Mouse (Mus musculus): ENCODE data around the gene Cd151. TPM values are rescaled to one million over a fixed set of nuclear protein-coding genes. Genes with fewer than 3 reads are reported as not detected.

Gene Cd151
- polyA plus RNA-seq, 1 experiment, result 58.4 TPM

GRCm38 (mm10) chr7:141485186-141485585 is 18.0 kb downstream of the Cd151 start:
- TF ChIP-seq CTCF (IDR thresholded peaks at IDR 0.05; ENCODE audit: borderline replicate concordance, insufficient read depth, low read length), result no peak
- no peak for TF ChIP-seq POLR2A (IDR thresholded peaks at IDR 0.05; ENCODE audit: low read depth, low read length)

GRCm38 (mm10) chr7:141485606-141486005 is 18.4 kb downstream of the Cd151 start:
- H3K4me1 ChIP-seq (ENCODE audit: control insufficient read depth, insufficient read depth, low read length), result 0 out of 2 replicates have a peak, but pooled peaks cover 7% of the 10 kb centered on the region
- no peak for TF ChIP-seq CTCF (IDR thresholded peaks at IDR 0.05; ENCODE audit: borderline replicate concordance, insufficient read depth, low read length)
- no peak for TF ChIP-seq POLR2A (IDR thresholded peaks at IDR 0.05; ENCODE audit: low read depth, low read length)
- H3K27ac ChIP-seq (ENCODE audit: insufficient read depth, low read length), result no peak overlapping the region
- no peak overlapping the region for H3K4me3 ChIP-seq (ENCODE audit: insufficient read depth, low read length)

More at GRCm38 (mm10) chr7:141485186-141485585, 18.0 kb downstream of the Cd151 start:
- Histone ChIP-seq H3K27ac (ENCODE audit: insufficient read depth, low read length) (no peak overlapping the region), H3K4me1 (ENCODE audit: control insufficient read depth, insufficient read depth, low read length) (0 out of 2 replicates have a peak, but pooled peaks cover 7% of the 10 kb centered on the region), H3K4me3 (ENCODE audit: insufficient read depth, low read length) (no peak overlapping the region)

GRCm38 (mm10) chr7:141486239-141486638 is 19.0 kb downstream of the Cd151 start:
- Histone ChIP-seq H3K4me3 (ENCODE audit: insufficient read depth, low read length) (no peak overlapping the region), H3K27ac (ENCODE audit: insufficient read depth, low read length) (no peak overlapping the region), H3K4me1 (ENCODE audit: control insufficient read depth, insufficient read depth, low read length) (0 out of 2 replicates have a peak, but pooled peaks cover 7% of the 10 kb centered on the region)
- TF ChIP-seq CTCF (IDR thresholded peaks at IDR 0.05; ENCODE audit: borderline replicate concordance, insufficient read depth, low read length) (no peak), POLR2A (IDR thresholded peaks at IDR 0.05; ENCODE audit: low read depth, low read length) (no peak)

GRCm38 (mm10) chr7:141487141-141487540 is 19.9 kb downstream of the Cd151 start:
- TF ChIP-seq POLR2A (IDR thresholded peaks at IDR 0.05; ENCODE audit: low read depth, low read length) (no peak), CTCF (IDR thresholded peaks at IDR 0.05; ENCODE audit: borderline replicate concordance, insufficient read depth, low read length) (no peak)
- Histone ChIP-seq H3K27ac (ENCODE audit: insufficient read depth, low read length) (no peak overlapping the region), H3K4me3 (ENCODE audit: insufficient read depth, low read length) (no peak overlapping the region), H3K4me1 (ENCODE audit: control insufficient read depth, insufficient read depth, low read length) (0 out of 2 replicates have a peak, but pooled peaks cover 7% of the 10 kb centered on the region)

- Histone ChIP-seq H3K4me3 (ENCODE audit: insufficient read depth, low read length) (no peak overlapping the region), H3K27ac (ENCODE audit: insufficient read depth, low read length) (no peak overlapping the region), H3K4me1 (ENCODE audit: control insufficient read depth, insufficient read depth, low read length) (0 out of 2 replicates have a peak, but pooled peaks cover 4% of the 10 kb centered on the region)
- no peak for TF ChIP-seq POLR2A (IDR thresholded peaks at IDR 0.05; ENCODE audit: low read depth, low read length)
- no peak for TF ChIP-seq CTCF (IDR thresholded peaks at IDR 0.05; ENCODE audit: borderline replicate concordance, insufficient read depth, low read length)
Observed at GRCm38 (mm10) chr7:141491151-141491550, 24.0 kb downstream of the Cd151 start.

GRCm38 (mm10) chr7:141492738-141493137 is 25.5 kb downstream of the Cd151 start:
- no peaks in the 10 kb centered on the region for H3K4me1 ChIP-seq (ENCODE audit: control insufficient read depth, insufficient read depth, low read length)
- no peak overlapping the region for H3K4me3 ChIP-seq (ENCODE audit: insufficient read depth, low read length)
- no peak overlapping the region for H3K27ac ChIP-seq (ENCODE audit: insufficient read depth, low read length)
- TF ChIP-seq POLR2A (IDR thresholded peaks at IDR 0.05; ENCODE audit: low read depth, low read length) (no peak), CTCF (IDR thresholded peaks at IDR 0.05; ENCODE audit: borderline replicate concordance, insufficient read depth, low read length) (no peak)

- Histone ChIP-seq H3K27ac (ENCODE audit: insufficient read depth, low read length) (no peak overlapping the region), H3K4me3 (ENCODE audit: insufficient read depth, low read length) (no peak overlapping the region), H3K4me1 (ENCODE audit: control insufficient read depth, insufficient read depth, low read length) (no peaks in the 10 kb centered on the region)
- TF ChIP-seq CTCF (IDR thresholded peaks at IDR 0.05; ENCODE audit: borderline replicate concordance, insufficient read depth, low read length) (no peak), POLR2A (IDR thresholded peaks at IDR 0.05; ENCODE audit: low read depth, low read length) (no peak)
Observed at GRCm38 (mm10) chr7:141493729-141494128, 26.5 kb downstream of the Cd151 start.

- H3K4me3 ChIP-seq (ENCODE audit: insufficient read depth, low read length), result no peak overlapping the region
- no peaks in the 10 kb centered on the region for H3K4me1 ChIP-seq (ENCODE audit: control insufficient read depth, insufficient read depth, low read length)
- TF ChIP-seq POLR2A (IDR thresholded peaks at IDR 0.05; ENCODE audit: low read depth, low read length) (no peak), CTCF (IDR thresholded peaks at IDR 0.05; ENCODE audit: borderline replicate concordance, insufficient read depth, low read length) (no peak)
- no peak overlapping the region for H3K27ac ChIP-seq (ENCODE audit: insufficient read depth, low read length)
Observed at GRCm38 (mm10) chr7:141495379-141495778, 28.2 kb downstream of the Cd151 start.

- no peak overlapping the region for H3K27ac ChIP-seq (ENCODE audit: insufficient read depth, low read length)
- TF ChIP-seq POLR2A (IDR thresholded peaks at IDR 0.05; ENCODE audit: low read depth, low read length), result no peak
- no peak for TF ChIP-seq CTCF (IDR thresholded peaks at IDR 0.05; ENCODE audit: borderline replicate concordance, insufficient read depth, low read length)
- H3K4me1 ChIP-seq (ENCODE audit: control insufficient read depth, insufficient read depth, low read length), result no peaks in the 10 kb centered on the region
- H3K4me3 ChIP-seq (ENCODE audit: insufficient read depth, low read length), result no peak overlapping the region
Observed at GRCm38 (mm10) chr7:141495940-141496339, 28.7 kb downstream of the Cd151 start.

GRCm38 (mm10) chr7:141497600-141497999 is 30.4 kb downstream of the Cd151 start:
- Histone ChIP-seq H3K4me3 (ENCODE audit: insufficient read depth, low read length) (no peak overlapping the region), H3K27ac (ENCODE audit: insufficient read depth, low read length) (no peak overlapping the region), H3K4me1 (ENCODE audit: control insufficient read depth, insufficient read depth, low read length) (no peaks in the 10 kb centered on the region)
- TF ChIP-seq POLR2A (IDR thresholded peaks at IDR 0.05; ENCODE audit: low read depth, low read length) (no peak), CTCF (IDR thresholded peaks at IDR 0.05; ENCODE audit: borderline replicate concordance, insufficient read depth, low read length) (no peak)
